Mouse (Mus musculus): Measurements from ENCODE around the gene Clrn3. TPM values are rescaled to one million over a fixed set of nuclear protein-coding genes. Genes with fewer than 3 reads are reported as not detected.
"Not testable (repeated sequence)": the region's sequence is repeated elsewhere in the genome, so short reads cannot be mapped to it uniquely, and the experiment has no call there.

The Clrn3 gene
- polyA plus RNA-seq, 1 experiment from 2014 or later: not detected

DNA sequence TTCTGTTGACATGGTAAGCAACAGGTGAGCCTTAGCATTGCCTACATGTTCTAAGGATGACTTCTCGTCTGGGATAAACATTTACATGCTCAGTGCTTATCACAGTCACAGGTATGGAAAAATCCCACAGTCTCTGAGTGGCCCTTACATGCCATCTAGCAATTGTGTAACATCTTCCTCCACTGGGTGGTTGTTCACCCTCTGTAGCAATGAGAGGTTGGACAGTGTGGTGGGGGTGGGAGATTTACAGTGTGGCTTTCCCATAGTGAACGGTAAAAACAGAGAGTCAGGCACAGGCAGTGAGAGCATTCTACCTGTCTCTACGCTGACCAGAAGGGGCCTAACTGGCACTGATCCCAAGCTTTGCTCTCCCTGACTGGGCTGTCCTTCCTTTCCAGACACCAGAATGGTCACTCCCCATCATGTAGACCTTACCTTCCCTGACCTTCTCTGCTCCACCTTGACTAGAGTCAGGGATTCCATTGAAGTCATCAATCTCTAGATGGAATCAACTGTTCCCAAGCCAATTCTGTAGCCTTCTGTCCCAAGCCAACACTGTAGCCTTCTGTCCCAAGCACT lies 1.8 kb downstream of the Clrn3 start:
- Histone ChIP-seq H3K27me3 (ENCODE audit: poor library complexity, severe bottlenecking) (no peaks in the 10 kb centered on the region), H3K9me3 (no peaks in the 10 kb centered on the region), H3K4me1 (peaks cover 5% of the 10 kb centered on the region), H3K4me3 (no peak overlapping the region), H3K27ac (no peak overlapping the region), H3K36me3 (replicated peaks) (no peaks in the 10 kb centered on the region)
- 92% methylated on average over 3 of the region's 3 CpGs for WGBS
- DNase-seq (ENCODE audit: extremely low spot score, low spot score): no peak

DNA sequence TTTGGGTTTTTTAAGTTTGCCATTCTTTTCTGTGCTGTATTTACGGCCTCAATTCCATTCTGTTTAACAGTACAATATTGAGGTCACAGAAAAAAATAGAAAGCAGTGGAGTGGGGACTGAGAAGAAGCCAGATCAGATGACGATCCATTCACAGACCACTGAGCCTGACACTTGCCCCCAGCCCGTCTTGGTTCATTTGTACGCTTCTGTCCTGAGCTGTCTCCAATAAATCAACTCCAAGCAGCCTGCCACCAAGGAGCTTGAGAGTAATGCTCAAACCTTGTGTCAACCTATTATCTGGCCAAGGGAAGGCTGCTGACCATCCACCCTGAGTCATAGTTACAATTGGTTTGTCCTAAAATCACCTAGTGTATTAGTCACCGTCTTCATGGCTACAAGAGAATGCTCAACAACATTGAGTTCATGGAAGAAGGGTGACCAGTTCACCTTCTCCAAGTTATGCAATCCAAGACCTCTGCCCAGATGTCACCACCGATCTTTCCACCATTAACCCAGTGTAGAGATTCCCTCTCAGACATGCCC lies 4.0 kb downstream of the Clrn3 start:
- Histone ChIP-seq H3K9me3 (no peaks in the 10 kb centered on the region), H3K4me1 (peaks cover 7% of the 10 kb centered on the region), H3K36me3 (replicated peaks) (no peaks in the 10 kb centered on the region), H3K27ac (no peak overlapping the region), H3K4me3 (no peak overlapping the region), H3K27me3 (ENCODE audit: poor library complexity, severe bottlenecking) (no peaks in the 10 kb centered on the region)
- DNase-seq (ENCODE audit: extremely low spot score, low spot score): no peak
- WGBS: 87% methylated on average over 6 of the region's 6 CpGs

DNA sequence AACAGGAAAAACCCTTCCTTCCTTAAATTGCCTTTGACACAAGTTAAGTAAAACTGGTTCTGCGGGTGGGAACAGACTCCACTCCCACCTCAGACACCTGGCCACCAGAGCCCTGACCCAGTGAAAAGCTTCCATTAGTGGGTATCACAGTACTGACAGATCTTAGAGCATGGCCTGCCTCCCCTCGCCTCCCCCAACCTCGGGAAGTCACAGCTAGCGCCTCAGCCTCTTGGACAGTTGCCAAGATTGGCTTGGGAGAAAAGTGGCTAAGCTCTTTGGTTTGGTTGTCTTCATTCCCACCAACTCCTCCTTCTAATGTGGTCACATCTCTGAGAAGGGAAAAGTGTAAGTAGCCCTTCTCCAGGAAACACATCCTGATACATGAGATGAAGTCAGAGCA lies 4.5 kb downstream of the Clrn3 start:
- Histone ChIP-seq H3K9me3 (no peaks in the 10 kb centered on the region), H3K4me3 (no peak overlapping the region), H3K36me3 (replicated peaks) (no peaks in the 10 kb centered on the region), H3K4me1 (peaks cover 7% of the 10 kb centered on the region), H3K27ac (no peak overlapping the region), H3K27me3 (ENCODE audit: poor library complexity, severe bottlenecking) (no peaks in the 10 kb centered on the region)
- no peak for DNase-seq (ENCODE audit: extremely low spot score, low spot score)
- 89% methylated on average over 4 of the region's 4 CpGs for WGBS

GRCm38 (mm10) chr7:135521755-135522512 lies 6.5 kb downstream of the Clrn3 start:
- no peak for DNase-seq (ENCODE audit: extremely low spot score, low spot score)
- 82% methylated on average over 15 of the region's 15 CpGs for WGBS
- H3K4me3 ChIP-seq: no peak overlapping the region
- no peak overlapping the region for H3K27ac ChIP-seq
- peaks cover 7% of the 10 kb centered on the region for H3K4me1 ChIP-seq
- H3K9me3 ChIP-seq: no peaks in the 10 kb centered on the region
- no peaks in the 10 kb centered on the region for H3K27me3 ChIP-seq (ENCODE audit: poor library complexity, severe bottlenecking)
- H3K36me3 ChIP-seq (replicated peaks): no peaks in the 10 kb centered on the region

GRCm38 (mm10) chr7:135520241-135520640 lies 8.2 kb downstream of the Clrn3 start:
- WGBS: 77% methylated on average over 5 of the region's 5 CpGs
- H3K36me3 ChIP-seq (replicated peaks): no peaks in the 10 kb centered on the region
- H3K4me3 ChIP-seq: no peak overlapping the region

DNA sequence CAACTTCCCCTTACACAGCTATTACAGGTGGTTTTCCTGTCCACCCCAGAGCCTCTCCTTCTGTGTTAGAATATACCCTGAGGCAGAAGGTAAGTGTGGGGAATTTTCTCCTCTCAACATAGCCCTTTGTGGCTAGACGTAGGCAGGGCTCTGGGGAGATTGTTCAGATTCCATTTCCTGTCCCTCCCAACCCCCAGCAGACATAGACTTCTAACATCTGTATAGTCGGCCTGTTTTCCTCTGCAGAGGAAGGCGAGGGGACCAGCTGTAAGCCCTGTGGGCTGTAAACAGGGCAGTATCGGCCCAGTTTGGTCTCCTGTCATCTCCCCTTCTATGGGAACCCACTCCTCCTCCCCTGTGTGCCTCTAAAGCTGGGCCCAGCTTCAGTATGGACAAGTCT lies 11.3 kb downstream of the Clrn3 start:
- no peak overlapping the region for H3K27ac ChIP-seq
- no peaks in the 10 kb centered on the region for H3K9me3 ChIP-seq
- DNase-seq (ENCODE audit: extremely low spot score, low spot score): no peak
- H3K27me3 ChIP-seq (ENCODE audit: poor library complexity, severe bottlenecking): no peaks in the 10 kb centered on the region
- no peaks in the 10 kb centered on the region for H3K36me3 ChIP-seq (replicated peaks)
- peaks cover 7% of the 10 kb centered on the region for H3K4me1 ChIP-seq
- 73% methylated on average over 4 of the region's 4 CpGs for WGBS
- no peak overlapping the region for H3K4me3 ChIP-seq

More at GRCm38 (mm10) chr7:135520241-135520640, 8.2 kb downstream of the Clrn3 start:
- Histone ChIP-seq H3K4me1 (peaks cover 7% of the 10 kb centered on the region), H3K27me3 (ENCODE audit: poor library complexity, severe bottlenecking) (no peaks in the 10 kb centered on the region), H3K27ac (no peak overlapping the region), H3K9me3 (no peaks in the 10 kb centered on the region)
- DNase-seq (ENCODE audit: extremely low spot score, low spot score): no peak

- Histone ChIP-seq H3K27ac (no peak overlapping the region), H3K4me1 (no peaks in the 10 kb centered on the region; the same call in 1 of the 2 replicates), H3K4me3 (no peak overlapping the region), H3K27me3 (ENCODE audit: poor library complexity, severe bottlenecking) (no peaks in the 10 kb centered on the region), H3K36me3 (replicated peaks) (no peaks in the 10 kb centered on the region), H3K9me3 (no peaks in the 10 kb centered on the region)
- no peak for DNase-seq (ENCODE audit: extremely low spot score, low spot score)
- 87% methylated on average over 3 of the region's 3 CpGs for WGBS
Observed at GRCm38 (mm10) chr7:135511723-135512122, 16.7 kb downstream of the Clrn3 start.

- 89% methylated on average over 5 of the region's 5 CpGs for WGBS
- no peak overlapping the region for H3K4me3 ChIP-seq
- no peak for DNase-seq (ENCODE audit: extremely low spot score, low spot score)
- H3K27me3 ChIP-seq (ENCODE audit: poor library complexity, severe bottlenecking): no peaks in the 10 kb centered on the region
- no peak overlapping the region for H3K27ac ChIP-seq
- no peaks in the 10 kb centered on the region for H3K9me3 ChIP-seq
- H3K4me1 ChIP-seq: no peaks in the 10 kb centered on the region
- H3K36me3 ChIP-seq (replicated peaks): no peaks in the 10 kb centered on the region
Observed at GRCm38 (mm10) chr7:135510431-135510830, 18.0 kb downstream of the Clrn3 start.

- no peak overlapping the region for H3K4me3 ChIP-seq
- no peaks in the 10 kb centered on the region for H3K36me3 ChIP-seq (replicated peaks)
- H3K27me3 ChIP-seq (ENCODE audit: poor library complexity, severe bottlenecking): no peaks in the 10 kb centered on the region
- H3K9me3 ChIP-seq: no peaks in the 10 kb centered on the region
- no peaks in the 10 kb centered on the region for H3K4me1 ChIP-seq
- no peak for DNase-seq (ENCODE audit: extremely low spot score, low spot score)
- WGBS: 86% methylated on average over 3 of the region's 3 CpGs
- no peak overlapping the region for H3K27ac ChIP-seq
Observed at GRCm38 (mm10) chr7:135509272-135509671, 19.2 kb downstream of the Clrn3 start.

- Histone ChIP-seq H3K36me3 (replicated peaks) (no peaks in the 10 kb centered on the region), H3K4me1 (no peaks in the 10 kb centered on the region), H3K4me3 (no peak overlapping the region), H3K27ac (no peak overlapping the region), H3K9me3 (no peaks in the 10 kb centered on the region), H3K27me3 (ENCODE audit: poor library complexity, severe bottlenecking) (no peaks in the 10 kb centered on the region)
- WGBS: 89% methylated on average over 4 of the region's 4 CpGs
- no peak for DNase-seq (ENCODE audit: extremely low spot score, low spot score)
Observed at GRCm38 (mm10) chr7:135508602-135509001, 19.9 kb downstream of the Clrn3 start.

GRCm38 (mm10) chr7:135506506-135506905 lies 21.9 kb downstream of the Clrn3 start:
- not testable (repeated sequence) for H3K27me3 ChIP-seq (ENCODE audit: poor library complexity, severe bottlenecking); H3K9me3 ChIP-seq; H3K36me3 ChIP-seq (replicated peaks); H3K4me3 ChIP-seq; H3K27ac ChIP-seq; DNase-seq (ENCODE audit: extremely low spot score, low spot score); H3K4me1 ChIP-seq
- 95% methylated on average over 5 of the region's 5 CpGs for WGBS

DNA sequence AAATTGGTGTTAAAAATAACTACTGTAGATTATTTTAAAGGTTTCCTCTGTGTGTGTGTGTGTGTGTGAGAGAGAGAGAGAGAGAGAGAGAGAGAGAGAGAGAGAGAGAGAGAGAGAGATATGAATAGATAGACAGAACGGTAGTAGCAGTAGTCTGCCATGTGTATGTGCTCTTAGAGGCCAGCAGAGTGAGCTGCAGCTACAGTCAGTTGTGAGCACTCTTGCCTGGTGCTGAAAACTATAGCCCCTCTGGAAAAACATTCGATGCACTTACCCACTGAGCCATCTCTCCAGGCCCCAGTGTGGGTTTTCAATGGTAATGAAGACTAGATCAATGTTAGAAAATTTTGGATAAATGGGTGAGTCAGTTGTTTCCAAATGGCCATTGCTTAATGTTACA lies 29.1 kb downstream of the Clrn3 start:
- no peaks in the 10 kb centered on the region for H3K36me3 ChIP-seq (replicated peaks)
- WGBS: 66% methylated on average over 2 of the region's 2 CpGs
- no peak overlapping the region for H3K4me3 ChIP-seq
- H3K9me3 ChIP-seq: no peaks in the 10 kb centered on the region
- H3K27me3 ChIP-seq (ENCODE audit: poor library complexity, severe bottlenecking): no peaks in the 10 kb centered on the region
- H3K27ac ChIP-seq: no peak overlapping the region
- DNase-seq (ENCODE audit: extremely low spot score, low spot score): no peak
- H3K4me1 ChIP-seq: no peaks in the 10 kb centered on the region

DNA sequence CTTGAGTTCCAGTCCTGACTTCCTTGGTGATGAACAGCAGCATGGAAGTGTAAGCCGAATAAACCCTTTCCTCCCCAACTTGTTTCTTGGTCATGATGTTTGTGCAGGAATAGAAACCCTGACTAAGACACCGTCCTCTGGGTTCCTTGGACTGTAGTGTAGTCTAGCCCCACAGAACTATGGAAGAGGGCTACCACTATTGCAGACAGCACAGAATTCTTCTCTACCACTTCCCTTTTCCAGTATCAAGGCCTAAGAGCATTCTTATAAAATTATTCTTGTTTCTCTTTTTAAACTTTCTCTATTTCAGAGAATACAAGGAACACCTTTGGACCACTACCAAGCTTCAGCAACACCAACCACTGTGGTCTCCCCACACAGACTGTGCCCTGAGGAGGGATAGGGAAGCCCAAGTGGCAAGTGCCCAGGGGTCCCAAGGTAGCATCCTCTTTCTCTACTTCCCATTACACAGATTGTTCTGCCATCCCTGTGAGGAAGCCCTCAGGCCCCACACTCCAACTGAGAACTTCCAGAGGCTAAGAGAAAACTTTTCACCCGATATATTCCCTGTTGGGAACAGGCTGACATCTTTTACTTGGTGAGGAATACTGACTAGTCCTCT lies 29.8 kb downstream of the Clrn3 start:
- WGBS: 79% methylated on average over 3 of the region's 3 CpGs
- no peaks in the 10 kb centered on the region for H3K9me3 ChIP-seq
- no peaks in the 10 kb centered on the region for H3K27me3 ChIP-seq (ENCODE audit: poor library complexity, severe bottlenecking)
- no peak overlapping the region for H3K27ac ChIP-seq
- no peaks in the 10 kb centered on the region for H3K36me3 ChIP-seq (replicated peaks)
- DNase-seq (ENCODE audit: extremely low spot score, low spot score): no peak
- no peak overlapping the region for H3K4me3 ChIP-seq
- no peaks in the 10 kb centered on the region for H3K4me1 ChIP-seq

All from forebrain, embryonic 10.5 days (tissue).